Mouse (Mus musculus): ENCODE results near the gene Dlgap4. TPM values are rescaled to one million over a fixed set of nuclear protein-coding genes. Genes with fewer than 3 reads are reported as not detected.

The Dlgap4 gene
- polyA plus RNA-seq, 1 experiment from 2014 or later: 56.3 TPM

DNA sequence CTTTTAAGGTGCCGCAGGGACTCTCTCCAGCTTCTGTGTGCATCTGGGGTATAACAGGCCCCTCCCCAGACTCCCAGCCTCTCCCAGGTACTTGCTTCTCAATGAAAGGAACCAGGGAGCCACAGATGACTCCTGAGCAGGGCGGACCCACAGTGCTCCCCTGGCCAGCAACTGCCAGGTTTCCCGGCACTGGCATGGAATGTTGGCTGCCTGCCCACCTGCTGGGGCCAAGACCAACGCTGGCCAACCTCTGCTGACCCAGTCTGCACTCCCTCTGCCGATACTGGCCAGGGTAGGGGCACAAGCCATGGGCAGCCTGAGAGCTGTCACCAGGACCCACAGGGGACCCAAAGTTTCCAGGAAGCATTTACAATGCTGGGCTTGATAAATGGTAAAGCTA is 7.9 kb downstream of the Dlgap4 start:
- H3K36me3 ChIP-seq: no peaks in the 10 kb centered on the region
- 53% methylated on average over 5 of the region's 5 CpGs for WGBS
- H3K4me3 ChIP-seq (replicated peaks): no peak overlapping the region
- no peak overlapping the region for H3K4me2 ChIP-seq
- H3K4me1 ChIP-seq: no peaks in the 10 kb centered on the region
- no peak overlapping the region for H3K27ac ChIP-seq
- no peaks in the 10 kb centered on the region for H3K9me3 ChIP-seq
- peaks cover 13% of the 10 kb centered on the region for H3K27me3 ChIP-seq (replicated peaks)
- no peak overlapping the region for H3K9ac ChIP-seq
- no peak for ATAC-seq (ENCODE audit: insufficient read depth, low FRiP score, low read depth)

GRCm38 (mm10) chr2:156622192-156622591 is 8.7 kb downstream of the Dlgap4 start:
- Histone ChIP-seq H3K27ac (no peak overlapping the region), H3K4me3 (replicated peaks) (no peak overlapping the region), H3K9me3 (no peaks in the 10 kb centered on the region), H3K9ac (no peak overlapping the region), H3K27me3 (replicated peaks) (0 out of 2 replicates have a peak, but pooled peaks cover 6% of the 10 kb centered on the region), H3K4me1 (no peaks in the 10 kb centered on the region), H3K4me2 (no peak overlapping the region), H3K36me3 (no peaks in the 10 kb centered on the region)
- WGBS: 88% methylated on average over 6 of the region's 6 CpGs
- ATAC-seq (ENCODE audit: insufficient read depth, low FRiP score, low read depth): no peak

DNA sequence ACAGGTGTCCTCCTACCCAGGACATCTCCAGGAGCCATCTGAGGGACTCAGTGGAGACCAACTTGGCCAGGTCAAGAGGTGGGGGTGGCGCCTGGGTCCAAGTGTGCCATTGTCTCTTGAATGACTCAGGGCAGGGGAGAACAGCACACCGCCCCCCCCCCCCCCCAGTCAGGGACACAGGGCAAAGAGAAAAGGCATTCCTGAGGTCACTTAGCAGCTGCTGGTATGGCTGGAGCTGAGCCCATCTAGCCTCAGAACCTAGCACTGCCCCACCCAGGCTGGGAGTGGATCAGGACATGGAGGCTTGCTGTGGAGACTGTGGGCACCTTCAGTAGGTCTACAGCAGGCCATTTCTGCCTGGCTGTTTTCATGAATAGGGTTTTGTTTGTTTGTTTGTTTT is 9.7 kb downstream of the Dlgap4 start:
- no peak for ATAC-seq (ENCODE audit: insufficient read depth, low FRiP score, low read depth)
- H3K27me3 ChIP-seq (replicated peaks): 0 out of 2 replicates have a peak, but pooled peaks cover 1% of the 10 kb centered on the region
- H3K4me3 ChIP-seq (replicated peaks): no peak overlapping the region
- no peak overlapping the region for H3K27ac ChIP-seq
- H3K9me3 ChIP-seq: no peaks in the 10 kb centered on the region
- 72% methylated on average over 2 of the region's 2 CpGs for WGBS
- no peak overlapping the region for H3K4me2 ChIP-seq
- H3K4me1 ChIP-seq: no peaks in the 10 kb centered on the region
- no peaks in the 10 kb centered on the region for H3K36me3 ChIP-seq
- H3K9ac ChIP-seq: no peak overlapping the region

- Histone ChIP-seq H3K4me3 (replicated peaks) (no peak overlapping the region), H3K9ac (no peak overlapping the region), H3K27me3 (replicated peaks) (no peaks in the 10 kb centered on the region), H3K27ac (no peak overlapping the region), H3K36me3 (no peaks in the 10 kb centered on the region), H3K4me2 (no peak overlapping the region), H3K4me1 (no peaks in the 10 kb centered on the region), H3K9me3 (no peaks in the 10 kb centered on the region)
- ATAC-seq (ENCODE audit: insufficient read depth, low FRiP score, low read depth): no peak
- 78% methylated on average over 18 of the region's 18 CpGs for WGBS
Measured at GRCm38 (mm10) chr2:156625307-156625706, 11.8 kb downstream of the Dlgap4 start.

DNA sequence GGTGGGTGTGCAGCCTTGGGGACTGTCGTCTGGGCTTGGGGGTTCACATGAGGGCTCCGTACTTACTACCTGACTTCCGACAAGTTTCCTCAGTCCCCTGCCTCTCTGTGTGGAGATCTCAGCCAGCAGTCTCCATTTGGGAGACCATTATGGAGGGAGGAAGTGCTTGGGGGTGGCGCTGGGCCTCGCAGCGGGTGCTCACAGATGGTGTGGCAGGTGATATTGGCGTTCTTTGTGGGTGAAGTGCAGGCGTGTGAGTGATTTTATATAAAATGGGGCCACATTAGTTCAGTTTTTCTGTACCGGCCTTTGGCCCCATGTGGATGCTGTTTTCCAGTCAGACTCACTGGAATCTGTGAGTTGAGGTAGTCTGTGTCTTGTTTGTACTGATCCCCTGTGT is 12.6 kb downstream of the Dlgap4 start:
- no peak for ATAC-seq (ENCODE audit: insufficient read depth, low FRiP score, low read depth)
- 87% methylated on average over 9 of the region's 9 CpGs for WGBS

GRCm38 (mm10) chr2:156626544-156626943 is 13.0 kb downstream of the Dlgap4 start:
- Histone ChIP-seq H3K4me3 (replicated peaks) (no peak overlapping the region), H3K36me3 (no peaks in the 10 kb centered on the region), H3K27ac (no peak overlapping the region), H3K4me2 (no peak overlapping the region), H3K9me3 (no peaks in the 10 kb centered on the region), H3K9ac (no peak overlapping the region), H3K27me3 (replicated peaks) (no peaks in the 10 kb centered on the region), H3K4me1 (no peaks in the 10 kb centered on the region)
- WGBS: 74% methylated on average over 8 of the region's 8 CpGs
- ATAC-seq (ENCODE audit: insufficient read depth, low FRiP score, low read depth): no peak

More for the DNA sequence above, 12.6 kb downstream of the Dlgap4 start:
- no peaks in the 10 kb centered on the region for H3K27me3 ChIP-seq (replicated peaks)
- H3K4me3 ChIP-seq (replicated peaks): no peak overlapping the region
- no peak overlapping the region for H3K27ac ChIP-seq
- H3K36me3 ChIP-seq: no peaks in the 10 kb centered on the region
- no peaks in the 10 kb centered on the region for H3K9me3 ChIP-seq
- no peak overlapping the region for H3K9ac ChIP-seq
- no peaks in the 10 kb centered on the region for H3K4me1 ChIP-seq
- H3K4me2 ChIP-seq: no peak overlapping the region

DNA sequence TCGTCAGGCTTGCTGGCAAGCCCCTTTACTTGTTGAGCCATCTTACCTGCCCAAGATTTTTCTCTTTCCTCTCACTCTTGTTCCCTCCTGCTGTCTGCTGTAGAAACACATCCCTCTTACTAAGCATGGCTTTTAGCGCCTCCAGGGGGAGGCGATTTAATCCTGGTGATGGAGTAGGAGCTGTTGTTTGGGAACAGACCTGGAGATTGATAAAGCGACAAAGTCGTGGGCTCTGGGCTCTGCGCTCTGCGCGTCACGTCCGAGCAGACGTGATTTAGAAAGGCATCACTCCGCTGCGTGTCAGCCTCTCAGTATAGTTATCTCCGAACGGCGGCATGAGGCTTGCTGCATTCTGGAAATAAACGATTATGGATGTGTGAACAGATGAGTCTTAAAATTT is 14.4 kb downstream of the Dlgap4 start:
- Histone ChIP-seq H3K4me3 (replicated peaks) (no peak overlapping the region), H3K9ac (no peak overlapping the region), H3K4me1 (no peaks in the 10 kb centered on the region), H3K4me2 (no peak overlapping the region), H3K9me3 (no peaks in the 10 kb centered on the region), H3K36me3 (no peaks in the 10 kb centered on the region), H3K27ac (no peak overlapping the region), H3K27me3 (replicated peaks) (no peaks in the 10 kb centered on the region)
- WGBS: 50% methylated on average over 17 of the region's 17 CpGs
- no peak for ATAC-seq (ENCODE audit: insufficient read depth, low FRiP score, low read depth)

DNA sequence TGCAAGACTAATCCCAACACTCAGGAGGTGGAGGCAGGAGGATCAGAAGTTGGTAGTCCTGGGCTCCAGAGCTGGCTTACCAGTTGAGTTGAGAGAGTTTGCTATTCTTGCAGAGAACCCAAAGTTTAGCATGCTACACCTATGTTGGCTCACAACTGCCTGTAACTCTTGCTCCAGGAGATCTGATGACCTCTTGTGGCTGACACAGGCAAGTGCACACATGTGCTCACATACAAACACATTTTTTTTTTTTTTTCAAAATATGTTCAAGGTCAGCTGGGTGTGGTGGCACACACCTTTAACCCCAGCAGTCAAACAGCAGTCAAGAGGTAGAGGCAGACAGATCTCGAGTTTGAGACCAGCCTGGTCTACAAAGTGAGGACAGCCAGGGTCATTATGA is 16.8 kb downstream of the Dlgap4 start:
- H3K36me3 ChIP-seq: no peaks in the 10 kb centered on the region
- no peak overlapping the region for H3K9ac ChIP-seq
- H3K9me3 ChIP-seq: no peaks in the 10 kb centered on the region
- no peak overlapping the region for H3K4me2 ChIP-seq
- WGBS: 59% methylated on average over 1 of the region's 1 CpGs
- H3K27me3 ChIP-seq (replicated peaks): no peaks in the 10 kb centered on the region
- no peaks in the 10 kb centered on the region for H3K4me1 ChIP-seq
- H3K4me3 ChIP-seq (replicated peaks): no peak overlapping the region
- no peak overlapping the region for H3K27ac ChIP-seq
- ATAC-seq (ENCODE audit: insufficient read depth, low FRiP score, low read depth): no peak

- no peaks in the 10 kb centered on the region for H3K4me1 ChIP-seq
- H3K9me3 ChIP-seq: no peaks in the 10 kb centered on the region
- no peak overlapping the region for H3K27ac ChIP-seq
- H3K9ac ChIP-seq: no peak overlapping the region
- no peak overlapping the region for H3K4me3 ChIP-seq (replicated peaks)
- H3K4me2 ChIP-seq: no peak overlapping the region
- H3K36me3 ChIP-seq: no peaks in the 10 kb centered on the region
- WGBS: 85% methylated on average over 9 of the region's 9 CpGs
- no peak for ATAC-seq (ENCODE audit: insufficient read depth, low FRiP score, low read depth)
- no peaks in the 10 kb centered on the region for H3K27me3 ChIP-seq (replicated peaks)
Measured at GRCm38 (mm10) chr2:156632721-156633120, 19.2 kb downstream of the Dlgap4 start.

- no peak for ATAC-seq (ENCODE audit: insufficient read depth, low FRiP score, low read depth)
- H3K4me1 ChIP-seq: no peaks in the 10 kb centered on the region
- no peaks in the 10 kb centered on the region for H3K9me3 ChIP-seq
- no peak overlapping the region for H3K9ac ChIP-seq
- 79% methylated on average over 9 of the region's 9 CpGs for WGBS
- H3K36me3 ChIP-seq: no peaks in the 10 kb centered on the region
- H3K27ac ChIP-seq: no peak overlapping the region
- no peak overlapping the region for H3K4me3 ChIP-seq (replicated peaks)
- no peak overlapping the region for H3K4me2 ChIP-seq
- H3K27me3 ChIP-seq (replicated peaks): no peaks in the 10 kb centered on the region
Measured at GRCm38 (mm10) chr2:156635091-156635490, 21.6 kb downstream of the Dlgap4 start.

DNA sequence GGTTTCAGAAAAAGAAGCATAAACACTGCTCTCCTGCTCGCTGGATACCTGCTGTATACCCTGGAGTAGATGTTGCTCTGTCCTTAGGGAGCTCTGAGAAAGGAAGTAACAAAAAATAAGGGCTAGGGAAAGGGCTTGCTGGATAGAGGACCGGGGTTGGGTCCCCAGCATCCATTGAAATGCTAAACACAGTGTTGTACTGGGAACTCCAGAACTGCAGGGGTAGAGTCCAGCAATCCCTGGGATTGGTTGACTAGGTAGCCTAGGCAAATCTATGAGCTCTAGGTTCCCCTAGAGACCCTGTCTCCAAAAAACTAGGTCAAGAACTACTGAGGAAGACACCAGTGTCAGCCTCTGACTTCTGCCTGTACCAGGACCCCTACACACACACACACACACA is 27.6 kb downstream of the Dlgap4 start:
- no peak overlapping the region for H3K4me2 ChIP-seq
- no peaks in the 10 kb centered on the region for H3K36me3 ChIP-seq
- H3K4me3 ChIP-seq (replicated peaks): no peak overlapping the region
- no peak for ATAC-seq (ENCODE audit: insufficient read depth, low FRiP score, low read depth)
- no peaks in the 10 kb centered on the region for H3K27me3 ChIP-seq (replicated peaks)
- no peaks in the 10 kb centered on the region for H3K9me3 ChIP-seq
- 66% methylated on average over 2 of the region's 2 CpGs for WGBS
- no peak overlapping the region for H3K9ac ChIP-seq
- no peaks in the 10 kb centered on the region for H3K4me1 ChIP-seq
- H3K27ac ChIP-seq: no peak overlapping the region

- WGBS: 19% methylated on average over 4 of the region's 4 CpGs
- no peak overlapping the region for H3K4me2 ChIP-seq
- H3K9ac ChIP-seq: no peak overlapping the region
- no peaks in the 10 kb centered on the region for H3K27me3 ChIP-seq (replicated peaks)
- H3K27ac ChIP-seq: no peak overlapping the region
- H3K9me3 ChIP-seq: no peaks in the 10 kb centered on the region
- H3K4me3 ChIP-seq (replicated peaks): no peak overlapping the region
- H3K36me3 ChIP-seq: no peaks in the 10 kb centered on the region
- ATAC-seq (ENCODE audit: insufficient read depth, low FRiP score, low read depth): no peak
- no peaks in the 10 kb centered on the region for H3K4me1 ChIP-seq
Measured at GRCm38 (mm10) chr2:156642931-156643330, 29.4 kb downstream of the Dlgap4 start.

DNA sequence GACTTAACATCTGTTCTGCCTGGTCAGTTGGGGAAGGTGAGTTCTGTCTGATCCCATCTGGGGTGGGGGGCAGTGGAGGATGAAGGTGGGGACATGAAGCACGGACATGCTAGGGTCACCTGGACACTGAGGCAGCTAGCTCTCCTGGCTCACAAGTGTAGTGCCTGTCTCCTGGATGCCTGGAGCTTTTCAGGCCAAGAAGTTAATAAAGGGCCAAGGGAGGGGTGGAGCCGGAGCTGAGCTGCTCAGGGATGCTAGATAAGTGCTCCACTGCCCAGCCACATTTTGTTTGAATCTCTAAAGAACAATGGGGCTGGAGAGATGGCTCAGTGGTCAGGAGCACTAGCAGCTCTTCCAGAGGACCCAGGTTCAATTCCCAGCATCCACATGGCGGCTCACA is 29.9 kb downstream of the Dlgap4 start:
- Histone ChIP-seq H3K9me3 (no peaks in the 10 kb centered on the region), H3K36me3 (no peaks in the 10 kb centered on the region), H3K27me3 (replicated peaks) (no peaks in the 10 kb centered on the region), H3K4me3 (replicated peaks) (no peak overlapping the region), H3K27ac (no peak overlapping the region), H3K4me1 (no peaks in the 10 kb centered on the region), H3K9ac (no peak overlapping the region), H3K4me2 (no peak overlapping the region)
- 44% methylated on average over 3 of the region's 3 CpGs for WGBS
- no peak for ATAC-seq (ENCODE audit: insufficient read depth, low FRiP score, low read depth)
